12 mouse cellular contexts compared by ENCODE assay signal in genomic region chr14:40902307-40903055, GRCm38 (mm10). TPM values are rescaled to one million over a fixed set of nuclear protein-coding genes. Genes with fewer than 3 reads are reported as not detected.
DNase-seq lines count a peak whose midpoint lies in the region; ATAC-seq and TF ChIP-seq lines count a peak whose summit lies in the region.
"Had no signal": no experiment of that assay in that cellular context is flagged by ENCODE, and none has a peak within 500 bp of the region (broad histone marks: within the 10 kb centered on the region; RNA-seq: fewer than 3 reads in every experiment).

No protein-coding gene starts in this region.

- H3K36me3 ChIP-seq in hindbrain, postnatal 0 days (ENCODE audit: insufficient read depth, low read length) = peaks cover 13% of the 10 kb centered on the region
- peaks cover 4% of the 10 kb centered on the region for H3K36me3 ChIP-seq in hindbrain, embryonic 16.5 days (ENCODE audit: control insufficient read depth, insufficient read depth, low read length)
- H3K36me3 ChIP-seq in lung, postnatal 0 days (ENCODE audit: insufficient read depth, low read length) = peaks cover under 1% of the 10 kb centered on the region; the same call in 1 of the 2 replicates
- peaks cover 11% of the 10 kb centered on the region for H3K36me3 ChIP-seq in stomach, embryonic 14.5 days (ENCODE audit: control insufficient read depth, insufficient read depth, low read length)

- 76% methylated on average over 12 of the region's 12 CpGs for WGBS in hindbrain, postnatal 0 days
- WGBS in hindbrain, embryonic 16.5 days = 77% methylated on average over 12 of the region's 12 CpGs
- 54% methylated on average over 12 of the region's 12 CpGs for WGBS in lung, postnatal 0 days
- WGBS in stomach, embryonic 14.5 days = 57% methylated on average over 12 of the region's 12 CpGs

- H3K9ac ChIP-seq in hindbrain, postnatal 0 days (replicated peaks; ENCODE audit: low read length) = no peak overlapping the region
- H3K9ac ChIP-seq in hindbrain, embryonic 16.5 days (ENCODE audit: low read depth, low read length) = no peak overlapping the region
- H3K9ac ChIP-seq in lung, postnatal 0 days (replicated peaks; ENCODE audit: low read depth) = no peak overlapping the region
- no peak overlapping the region for H3K9ac ChIP-seq in stomach, embryonic 14.5 days (replicated peaks; ENCODE audit: low read depth, low read length)

- no peak for TF ChIP-seq CTCF in hindbrain, postnatal 0 days (IDR thresholded peaks at IDR 0.05; ENCODE audit: low read depth)
- no peak for TF ChIP-seq CTCF in lung, postnatal 0 days (IDR thresholded peaks at IDR 0.05)

- ATAC-seq in hindbrain, postnatal 0 days = 0 out of 2 replicates have a peak, but pooled peaks have one; percentile 27
- ATAC-seq in hindbrain, embryonic 16.5 days = no peak
- ATAC-seq in lung, postnatal 0 days = peak; percentile 69
- peak; percentile 26; the same call in 1 of the 2 replicates for ATAC-seq in stomach, embryonic 14.5 days (ENCODE audit: insufficient number of reproducible peaks, insufficient read depth, low FRiP score, low read depth)

- no peaks in the 10 kb centered on the region for H3K9me3 ChIP-seq in hindbrain, postnatal 0 days (ENCODE audit: low read length)
- H3K9me3 ChIP-seq in hindbrain, embryonic 16.5 days (ENCODE audit: control insufficient read depth, low read length) = no peaks in the 10 kb centered on the region
- no peaks in the 10 kb centered on the region for H3K9me3 ChIP-seq in lung, postnatal 0 days (ENCODE audit: low read length)
- H3K9me3 ChIP-seq in stomach, embryonic 14.5 days (ENCODE audit: control insufficient read depth, low read depth, low read length) = no peaks in the 10 kb centered on the region

- TF ChIP-seq EP300 in lung, postnatal 0 days (IDR thresholded peaks at IDR 0.05) = peak; percentile 74

- no peak overlapping the region for H3K4me2 ChIP-seq in hindbrain, postnatal 0 days (ENCODE audit: low read depth, low read length)
- no peak overlapping the region for H3K4me2 ChIP-seq in hindbrain, embryonic 16.5 days (ENCODE audit: low read length)
- no peak overlapping the region for H3K4me2 ChIP-seq in lung, postnatal 0 days (replicated peaks; ENCODE audit: low read depth, low read length)
- no peak overlapping the region for H3K4me2 ChIP-seq in stomach, embryonic 14.5 days (replicated peaks; ENCODE audit: low read depth, low read length)
- H3K4me2 ChIP-seq: heart, embryonic 11.5 days had no signal

- H3K4me3 ChIP-seq in hindbrain, postnatal 0 days (ENCODE audit: low read length) = no peak overlapping the region
- H3K4me3 ChIP-seq in hindbrain, embryonic 16.5 days (ENCODE audit: low read length) = no peak overlapping the region
- no peak overlapping the region for H3K4me3 ChIP-seq in lung, postnatal 0 days (ENCODE audit: low read depth, low read length)
- no peak overlapping the region for H3K4me3 ChIP-seq in stomach, embryonic 14.5 days (ENCODE audit: low read depth, low read length)

- no peak overlapping the region for H3K27ac ChIP-seq in hindbrain, postnatal 0 days
- no peak overlapping the region for H3K27ac ChIP-seq in hindbrain, embryonic 16.5 days (ENCODE audit: low read depth, low read length)
- H3K27ac ChIP-seq in lung, postnatal 0 days (ENCODE audit: low read length) = no peak overlapping the region
- H3K27ac ChIP-seq in stomach, embryonic 14.5 days (ENCODE audit: low read length) = peak overlapping the region; percentile 58; the same call in 1 of the 2 replicates

- H3K27me3 ChIP-seq in hindbrain, postnatal 0 days (ENCODE audit: insufficient read depth, low read length) = no peaks in the 10 kb centered on the region
- H3K27me3 ChIP-seq in hindbrain, embryonic 16.5 days (replicated peaks; ENCODE audit: control insufficient read depth, insufficient read depth, low read length) = no peaks in the 10 kb centered on the region
- H3K27me3 ChIP-seq in lung, postnatal 0 days (replicated peaks; ENCODE audit: insufficient read depth, low read length) = no peaks in the 10 kb centered on the region
- no peaks in the 10 kb centered on the region for H3K27me3 ChIP-seq in stomach, embryonic 14.5 days (ENCODE audit: control insufficient read depth, insufficient read depth, low read length)

- DNase-seq in hindbrain, postnatal 0 days (ENCODE audit: low spot score) = no peak
- DNase-seq in lung, postnatal 0 days (ENCODE audit: low spot score) = peak; percentile 44
- DNase-seq in lung, adult 18-20 months = no peak
- DNase-seq in ZHBTc4 (ENCODE audit: low read depth, low spot score) = peak; percentile 42
- DNase-seq in gastrocnemius, adult 8-10 months (ENCODE audit: low spot score in 2 of 2) = no peak
- DNase-seq in urinary bladder, postnatal 36 days (ENCODE audit: low spot score in 2 of 2) = no peak
- DNase-seq: lung, postnatal 10 days; midbrain, embryonic 14.5 days; right cerebral cortex, postnatal 25 days had no signal

- no peaks in the 10 kb centered on the region for H3K4me1 ChIP-seq in hindbrain, postnatal 0 days (ENCODE audit: insufficient read depth, low read length)
- H3K4me1 ChIP-seq in hindbrain, embryonic 16.5 days (ENCODE audit: control insufficient read depth, insufficient read depth, low read depth, low read length) = no peaks in the 10 kb centered on the region
- H3K4me1 ChIP-seq in lung, postnatal 0 days (ENCODE audit: insufficient read depth, low read depth, low read length) = no peaks in the 10 kb centered on the region
- H3K4me1 ChIP-seq in stomach, embryonic 14.5 days (ENCODE audit: control insufficient read depth, insufficient read depth, low read length) = 0 out of 2 replicates have a peak, but pooled peaks cover 4% of the 10 kb centered on the region

RNA-seq across cellular contexts. Expression of gene Sh2d4b, which starts 9.4 kb away (rescaled TPM):
- total RNA-seq in hindbrain, postnatal 0 days (2014; rRNA removed) = 1.8 and 2.6 TPM in 2 replicates
- 0.54 and 0.63 TPM in 2 replicates for polyA plus RNA-seq in hindbrain, postnatal 0 days (2015; fragmentation: Nextera tagmentation; extraction: Ambion mirVana)
- 0.54 and 0.69 TPM in 2 replicates for polyA plus RNA-seq in hindbrain, embryonic 16.5 days (2015; fragmentation: Nextera tagmentation; extraction: Ambion mirVana)
- 0.38 and 0.58 TPM in 2 replicates for polyA plus RNA-seq in lung, postnatal 0 days (2015; fragmentation: Nextera tagmentation; extraction: Ambion mirVana)
- polyA plus RNA-seq in stomach, embryonic 14.5 days (2014; fragmentation: Nextera tagmentation; extraction: Ambion mirVana) = 0.56 and 0.73 TPM in 2 replicates
- 1 to 10 TPM in 1 of 4 experiments, under 1 TPM in 3; 0.24 to 1.2 (median 0.31) TPM for total RNA-seq in gastrocnemius, adult 8-10 months (2022)

Comparison
In these comparisons a context has a peak if more than half of its experiments do, and no peak if none do; other contexts are left out.
1. DNase-seq: peak in lung, postnatal 0 days (single experiment) and ZHBTc4 (single experiment); none in hindbrain, postnatal 0 days (single experiment), lung, adult 18-20 months (0 of 2), gastrocnemius, adult 8-10 months (0 of 2) and urinary bladder, postnatal 36 days (0 of 2).